21 mouse cellular contexts compared by ENCODE assay signal in the genomic region with DNA sequence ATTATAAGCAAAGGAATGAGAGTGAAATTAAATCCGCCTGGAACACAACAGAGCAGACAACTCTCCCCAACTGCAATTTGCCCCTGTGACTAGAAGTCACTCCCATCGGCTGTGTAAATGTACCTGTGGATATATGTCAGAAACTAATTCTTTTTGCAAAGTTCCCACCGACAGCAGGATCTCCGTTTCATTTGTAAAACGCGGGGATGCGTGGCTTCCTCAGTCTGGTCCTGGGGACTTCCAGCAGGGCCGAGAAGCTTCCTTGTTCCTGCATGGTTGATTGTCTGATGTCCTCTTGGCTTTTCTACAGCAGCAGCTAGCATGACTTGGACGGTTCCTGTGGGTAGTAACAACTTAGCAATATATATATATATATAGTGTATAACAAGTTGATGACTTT. TPM values are rescaled to one million over a fixed set of nuclear protein-coding genes. Genes with fewer than 3 reads are reported as not detected.
DNase-seq lines count a peak whose midpoint lies in the region; ATAC-seq and TF ChIP-seq lines count a peak whose summit lies in the region.
"Had no signal": no experiment of that assay in that cellular context is flagged by ENCODE, and none has a peak within 500 bp of the region (broad histone marks: within the 10 kb centered on the region; RNA-seq: fewer than 3 reads in every experiment).

No protein-coding gene starts in this region.

- H3K4me2 ChIP-seq in midbrain, embryonic 11.5 days: peak overlapping the region; percentile 16; the same call in 1 of the 2 replicates
- H3K4me2 ChIP-seq in midbrain, postnatal 0 days (ENCODE audit: low read depth, low read length, poor library complexity, severe bottlenecking): no peak overlapping the region
- peak overlapping the region; percentile 24 for H3K4me2 ChIP-seq in intestine, embryonic 16.5 days (ENCODE audit: low read depth, low read length)
- H3K4me2 ChIP-seq in stomach, embryonic 16.5 days (ENCODE audit: low read depth, low read length): peak overlapping the region; percentile 63
- H3K4me2 ChIP-seq: embryonic facial prominence, embryonic 13.5 days; hindbrain, embryonic 14.5 days had no signal

- intact Hi-C loops in heart, postnatal 36 days (cut with DNase I): loop anchor here (5.0 kb wide), 1 partner anchor 266 kb away; no protein-coding TSS in a partner anchor

- peak; percentile 65 for DNase-seq in heart, adult 11 months
- DNase-seq in heart, postnatal 36 days: no peak
- peak; percentile 94 for DNase-seq in midbrain, embryonic 11.5 days (ENCODE audit: low spot score, missing footprints)
- no peak for DNase-seq in midbrain, postnatal 0 days (ENCODE audit: low spot score)
- no peak for DNase-seq in thymus, adult 18-20 months
- DNase-seq: adrenal gland, postnatal 14 days; cerebellum, adult 18-20 months; cerebellum, postnatal 36 days; gastrocnemius, postnatal 25 days; kidney, adult 8-10 months; kidney, postnatal 25 days had no signal

- 3% methylated on average over 9 of the region's 9 CpGs for WGBS in midbrain, embryonic 11.5 days
- 3% methylated on average over 9 of the region's 9 CpGs for WGBS in midbrain, postnatal 0 days
- 2% methylated on average over 9 of the region's 9 CpGs for WGBS in intestine, embryonic 16.5 days
- WGBS in stomach, embryonic 16.5 days: 6% methylated on average over 9 of the region's 9 CpGs

- peak overlapping the region; percentile 17 for H3K4me3 ChIP-seq in midbrain, embryonic 11.5 days (ENCODE audit: low read depth, low read length)
- H3K4me3 ChIP-seq in midbrain, postnatal 0 days (ENCODE audit: low read depth, low read length): no peak overlapping the region
- no peak overlapping the region for H3K4me3 ChIP-seq in intestine, embryonic 16.5 days (ENCODE audit: low read length)
- peak overlapping the region; percentile 51 for H3K4me3 ChIP-seq in stomach, embryonic 16.5 days (replicated peaks; ENCODE audit: low read length)
- H3K4me3 ChIP-seq: embryonic facial prominence, embryonic 13.5 days had no signal

- H3K36me3 ChIP-seq in midbrain, embryonic 11.5 days (ENCODE audit: control insufficient read depth, insufficient read depth, low read length): no peaks in the 10 kb centered on the region
- no peaks in the 10 kb centered on the region for H3K36me3 ChIP-seq in midbrain, postnatal 0 days (ENCODE audit: insufficient read depth, low read length)
- H3K36me3 ChIP-seq in intestine, embryonic 16.5 days (ENCODE audit: control insufficient read depth, insufficient read depth, low read length): no peaks in the 10 kb centered on the region
- no peaks in the 10 kb centered on the region for H3K36me3 ChIP-seq in stomach, embryonic 16.5 days (ENCODE audit: control insufficient read depth, insufficient read depth, low read length)
- H3K36me3 ChIP-seq: embryonic facial prominence, embryonic 13.5 days had no signal

- H3K27me3 ChIP-seq in midbrain, embryonic 11.5 days (ENCODE audit: control insufficient read depth, insufficient read depth, low read length): peaks cover 90% of the 10 kb centered on the region
- H3K27me3 ChIP-seq in midbrain, postnatal 0 days (ENCODE audit: insufficient read depth, low read length): peaks cover 84% of the 10 kb centered on the region
- H3K27me3 ChIP-seq in intestine, embryonic 16.5 days (replicated peaks; ENCODE audit: control insufficient read depth, insufficient read depth, low read length): peaks cover 50% of the 10 kb centered on the region
- H3K27me3 ChIP-seq in stomach, embryonic 16.5 days (ENCODE audit: control insufficient read depth, insufficient read depth, low read length): peaks cover 71% of the 10 kb centered on the region

- H3K9me3 ChIP-seq in midbrain, embryonic 11.5 days (ENCODE audit: control insufficient read depth, low read length): no peaks in the 10 kb centered on the region
- no peaks in the 10 kb centered on the region for H3K9me3 ChIP-seq in midbrain, postnatal 0 days (ENCODE audit: low read length)
- no peaks in the 10 kb centered on the region for H3K9me3 ChIP-seq in intestine, embryonic 16.5 days (ENCODE audit: control insufficient read depth, low read length)
- H3K9me3 ChIP-seq in stomach, embryonic 16.5 days (replicated peaks; ENCODE audit: control insufficient read depth, low read length): no peaks in the 10 kb centered on the region
- H3K9me3 ChIP-seq: embryonic facial prominence, embryonic 13.5 days had no signal

- no peak for TF ChIP-seq CTCF in midbrain, postnatal 0 days (IDR thresholded peaks at IDR 0.05)

- no peak overlapping the region for H3K27ac ChIP-seq in midbrain, embryonic 11.5 days (ENCODE audit: low read depth, low read length)
- H3K27ac ChIP-seq in midbrain, postnatal 0 days (ENCODE audit: low read depth, low read length): no peak overlapping the region
- peak overlapping the region; percentile 65; the same call in 1 of the 2 replicates for H3K27ac ChIP-seq in intestine, embryonic 16.5 days (ENCODE audit: low read length)
- peak overlapping the region; percentile 85 for H3K27ac ChIP-seq in stomach, embryonic 16.5 days (ENCODE audit: low read length)
- H3K27ac ChIP-seq: embryonic facial prominence, embryonic 13.5 days; hindbrain, embryonic 14.5 days had no signal

- peaks cover 17% of the 10 kb centered on the region; the same call in 1 of the 2 replicates for H3K4me1 ChIP-seq in midbrain, embryonic 11.5 days (ENCODE audit: control insufficient read depth, insufficient read depth, low read length)
- H3K4me1 ChIP-seq in midbrain, postnatal 0 days (ENCODE audit: insufficient read depth, low read length): 0 out of 2 replicates have a peak, but pooled peaks cover 7% of the 10 kb centered on the region
- peaks cover 13% of the 10 kb centered on the region for H3K4me1 ChIP-seq in intestine, embryonic 16.5 days (ENCODE audit: control insufficient read depth, insufficient read depth, low read length)
- no peaks in the 10 kb centered on the region for H3K4me1 ChIP-seq in stomach, embryonic 16.5 days (ENCODE audit: control insufficient read depth, insufficient read depth, low read length)

- H3K9ac ChIP-seq in midbrain, embryonic 11.5 days (ENCODE audit: low read length): no peak overlapping the region
- H3K9ac ChIP-seq in midbrain, postnatal 0 days (replicated peaks; ENCODE audit: low read length, poor library complexity, severe bottlenecking): no peak overlapping the region
- H3K9ac ChIP-seq in intestine, embryonic 16.5 days (ENCODE audit: low read depth, low read length): no peak overlapping the region
- peak overlapping the region; percentile 30 for H3K9ac ChIP-seq in stomach, embryonic 16.5 days (ENCODE audit: low read length)
- H3K9ac ChIP-seq: embryonic facial prominence, embryonic 13.5 days; hindbrain, embryonic 14.5 days; liver, postnatal 0 days had no signal

- ATAC-seq in midbrain, embryonic 11.5 days (ENCODE audit: low FRiP score): no peak
- no peak for ATAC-seq in midbrain, postnatal 0 days (ENCODE audit: low FRiP score)
- ATAC-seq in intestine, embryonic 16.5 days: no peak
- no peak for ATAC-seq in stomach, embryonic 16.5 days (ENCODE audit: insufficient read depth, low FRiP score)
- ATAC-seq: liver, postnatal 0 days had no signal

RNA-seq across cellular contexts. Expression of a gene that starts 1.2 kb away (rescaled TPM):
- not detected for total RNA-seq in heart, postnatal 36 days (2021)
- 6.8 and 10.5 TPM in 2 replicates for polyA plus RNA-seq in midbrain, embryonic 11.5 days (2014; fragmentation: Nextera tagmentation; extraction: Ambion mirVana)
- total RNA-seq in midbrain, postnatal 0 days (2014; rRNA removed): 2.1 and 2.2 TPM in 2 replicates
- polyA plus RNA-seq in midbrain, postnatal 0 days (2015; fragmentation: Nextera tagmentation; extraction: Ambion mirVana): 1.7 and 1.9 TPM in 2 replicates
- polyA plus RNA-seq in intestine, embryonic 16.5 days (2015; fragmentation: Nextera tagmentation; extraction: Ambion mirVana): 2.9 and 3.3 TPM in 2 replicates
- 9.8 and 10.0 TPM in 2 replicates for polyA plus RNA-seq in stomach, embryonic 16.5 days (2015; fragmentation: Nextera tagmentation; extraction: Ambion mirVana)
- total RNA-seq: gastrocnemius, postnatal 25 days; heart, postnatal 10 days; layer of hippocampus, postnatal 14 days; left cerebral cortex, postnatal 10 days; megakaryocyte-erythroid progenitor cell, adult 5-6 weeks had no signal
- polyA plus RNA-seq: C2C12 had no signal

RNA-seq across cellular contexts. Expression of a gene that starts 16.0 kb away (rescaled TPM):
- not detected for total RNA-seq in heart, postnatal 36 days (2021)
- 2.6 and 2.9 TPM in 2 replicates for polyA plus RNA-seq in midbrain, embryonic 11.5 days (2014; fragmentation: Nextera tagmentation; extraction: Ambion mirVana)
- 2.2 and 2.7 TPM in 2 replicates for total RNA-seq in midbrain, postnatal 0 days (2014; rRNA removed)
- 0.90 and 0.91 TPM in 2 replicates for polyA plus RNA-seq in midbrain, postnatal 0 days (2015; fragmentation: Nextera tagmentation; extraction: Ambion mirVana)
- 0.50 and 0.81 TPM in 2 replicates for polyA plus RNA-seq in intestine, embryonic 16.5 days (2015; fragmentation: Nextera tagmentation; extraction: Ambion mirVana)
- polyA plus RNA-seq in stomach, embryonic 16.5 days (2015; fragmentation: Nextera tagmentation; extraction: Ambion mirVana): 2.8 and 3.5 TPM in 2 replicates
- total RNA-seq: adrenal gland, postnatal 14 days; gastrocnemius, postnatal 25 days; heart, postnatal 10 days; megakaryocyte-erythroid progenitor cell, adult 5-6 weeks had no signal
- polyA plus RNA-seq: C2C12 had no signal

Comparison
In these comparisons a context has a peak if more than half of its experiments do, and no peak if none do; other contexts are left out.
1. DNase-seq: peak in heart, adult 11 months (single experiment) and midbrain, embryonic 11.5 days (single experiment); none in heart, postnatal 36 days (0 of 2), midbrain, postnatal 0 days (single experiment) and thymus, adult 18-20 months (0 of 2).
2. H3K4me3 ChIP-seq: peak in midbrain, embryonic 11.5 days (single experiment) and stomach, embryonic 16.5 days (single experiment); none in midbrain, postnatal 0 days (single experiment) and intestine, embryonic 16.5 days (single experiment).
3. H3K27ac ChIP-seq: peak in intestine, embryonic 16.5 days (single experiment) and stomach, embryonic 16.5 days (single experiment); none in midbrain, embryonic 11.5 days (single experiment) and midbrain, postnatal 0 days (single experiment).